In the genomic region with DNA sequence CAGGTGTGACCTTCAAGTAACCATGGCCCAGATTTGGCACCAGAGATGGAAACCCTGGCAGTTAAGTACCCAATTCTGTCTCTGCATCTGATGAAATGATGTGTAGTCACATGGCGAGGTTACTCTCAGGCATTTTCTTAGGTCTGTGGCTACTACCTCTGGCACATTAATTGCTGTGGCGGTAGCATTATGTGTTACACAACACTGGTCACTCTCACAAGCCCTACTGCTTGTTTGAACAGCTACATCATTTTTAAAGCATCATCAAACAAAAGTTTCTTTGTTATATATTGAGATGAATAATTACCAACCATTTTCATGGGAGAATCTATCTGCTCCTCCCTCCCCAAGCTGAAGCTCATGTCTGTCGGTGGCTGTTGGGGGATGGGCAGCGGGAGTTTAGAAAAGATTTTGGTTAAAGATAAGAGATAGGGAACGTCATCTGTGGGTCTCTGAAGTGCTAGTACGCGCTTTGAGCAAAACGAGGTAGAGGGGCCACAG, we compare ENCODE assay signal across 8 mouse cellular contexts. TPM values are rescaled to one million over a fixed set of nuclear protein-coding genes. Genes with fewer than 3 reads are reported as not detected.
DNase-seq lines count a peak whose midpoint lies in the region; ATAC-seq and TF ChIP-seq lines count a peak whose summit lies in the region.

No protein-coding gene starts in this region.

- no peak for TF ChIP-seq CTCF in gastrocnemius, adult 2 months (IDR thresholded peaks at IDR 0.05)
- TF ChIP-seq CTCF in thymus, adult 2 months (IDR thresholded peaks at IDR 0.05; ENCODE audit: borderline replicate concordance, control insufficient read depth, extremely low read depth, insufficient read depth, low read length, poor library complexity), result no peak

- H3K4me2 ChIP-seq in midbrain, embryonic 14.5 days (ENCODE audit: low read length), result peak overlapping the region; percentile 76

- intact Hi-C loops in gastrocnemius, adult 2 months (cut with DNase I), result no loop called here
- intact Hi-C loops in gastrocnemius, postnatal 14 days (cut with DNase I; ENCODE audit: low total_unique reads), result no loop called here
- intact Hi-C loops in left cerebral cortex, postnatal 4 days (cut with DNase I), result no loop called here

- peaks cover 30% of the 10 kb centered on the region for H3K4me1 ChIP-seq in forebrain, embryonic 10.5 days
- peaks cover 24% of the 10 kb centered on the region for H3K4me1 ChIP-seq in midbrain, embryonic 14.5 days (ENCODE audit: control insufficient read depth, insufficient read depth, low read length)
- H3K4me1 ChIP-seq in thymus, adult 2 months (replicated peaks; ENCODE audit: control insufficient read depth, insufficient read depth, low read length), result peaks cover 10% of the 10 kb centered on the region

- peak; percentile 3 for ATAC-seq in activated CD4-positive, CD25-positive, alpha-beta regulatory T cell, adult 4 months
- no peak for ATAC-seq in midbrain, embryonic 14.5 days (ENCODE audit: low FRiP score, low TSS enrichment)

- H3K9me3 ChIP-seq in forebrain, embryonic 10.5 days, result no peaks in the 10 kb centered on the region
- H3K9me3 ChIP-seq in midbrain, embryonic 14.5 days (ENCODE audit: control insufficient read depth, low read length), result no peaks in the 10 kb centered on the region

- H3K4me3 ChIP-seq in gastrocnemius, adult 2 months, result peak overlapping the region; percentile 99
- H3K4me3 ChIP-seq in forebrain, embryonic 10.5 days, result peak overlapping the region; percentile 90
- H3K4me3 ChIP-seq in midbrain, embryonic 14.5 days (replicated peaks; ENCODE audit: low read depth, low read length), result peak overlapping the region; percentile 95
- no peak overlapping the region for H3K4me3 ChIP-seq in thymus, adult 2 months (ENCODE audit: control insufficient read depth, insufficient read depth, low read length)

- peak overlapping the region; percentile 95 for H3K9ac ChIP-seq in midbrain, embryonic 14.5 days (replicated peaks; ENCODE audit: low read length)

- TF ChIP-seq POLR2A in thymus, adult 2 months (IDR thresholded peaks at IDR 0.05; ENCODE audit: control insufficient read depth, extremely low read depth, insufficient read depth, low read length, poor library complexity), result no peak

- H3K36me3 ChIP-seq in forebrain, embryonic 10.5 days (replicated peaks), result peaks cover 21% of the 10 kb centered on the region
- no peaks in the 10 kb centered on the region for H3K36me3 ChIP-seq in midbrain, embryonic 14.5 days (ENCODE audit: control insufficient read depth, insufficient read depth, low read length)
- no peaks in the 10 kb centered on the region for H3K36me3 ChIP-seq in thymus, adult 2 months (ENCODE audit: control insufficient read depth, insufficient read depth, low read length)

- H3K27me3 ChIP-seq in forebrain, embryonic 10.5 days (ENCODE audit: poor library complexity, severe bottlenecking), result no peaks in the 10 kb centered on the region
- H3K27me3 ChIP-seq in midbrain, embryonic 14.5 days (ENCODE audit: control insufficient read depth, insufficient read depth, low read length), result no peaks in the 10 kb centered on the region
- no peaks in the 10 kb centered on the region for H3K27me3 ChIP-seq in thymus, adult 2 months (ENCODE audit: control insufficient read depth, insufficient read depth, low read length)

- H3K27ac ChIP-seq in gastrocnemius, adult 2 months, result peak overlapping the region; percentile 99
- H3K27ac ChIP-seq in forebrain, embryonic 10.5 days, result peak overlapping the region; percentile 95
- H3K27ac ChIP-seq in midbrain, embryonic 14.5 days (replicated peaks; ENCODE audit: low read depth, low read length), result peak overlapping the region; percentile 91; the same call in 1 of the 2 replicates
- H3K27ac ChIP-seq in thymus, adult 2 months (ENCODE audit: control insufficient read depth, insufficient read depth, low read length), result no peak overlapping the region

- WGBS in forebrain, embryonic 10.5 days, result 21% methylated on average over 8 of the region's 8 CpGs
- 9% methylated on average over 8 of the region's 8 CpGs for WGBS in midbrain, embryonic 14.5 days
- WGBS in thymus, adult 2 months, result 10% methylated on average over 8 of the region's 8 CpGs

- peak; percentile 52 for DNase-seq in gastrocnemius, adult 2 months
- no peak for DNase-seq in gastrocnemius, postnatal 14 days
- DNase-seq in forebrain, embryonic 10.5 days (ENCODE audit: extremely low spot score, low spot score), result no peak
- peak; percentile 89 for DNase-seq in induced T-regulatory cell, adult 2 months (ENCODE audit: low read depth)
- DNase-seq in left cerebral cortex, postnatal 4 days, result peak; percentile 26
- peak; percentile 65 for DNase-seq in midbrain, embryonic 14.5 days
- peak; percentile 63 for DNase-seq in thymus, adult 2 months

RNA-seq across cellular contexts. Expression of a gene that starts 1.7 kb away (rescaled TPM):
- total RNA-seq in gastrocnemius, adult 2 months (2021), result 1 to 10 TPM; 5.1 to 6.5 TPM
- 10 to 100 TPM; 10.0 to 11.0 TPM for total RNA-seq in gastrocnemius, postnatal 14 days (2021)
- 10 to 100 TPM; 38.5 to 41.6 TPM for polyA plus RNA-seq in activated CD4-positive, CD25-positive, alpha-beta regulatory T cell, adult 4 months (2017; shearing (Covaris generic))
- 21.4 and 23.8 TPM in 2 replicates for polyA plus RNA-seq in forebrain, embryonic 10.5 days (2016; fragmentation: Nextera tagmentation; extraction: Ambion mirVana)
- 10 to 100 TPM; 61.8 to 63.7 TPM for total RNA-seq in left cerebral cortex, postnatal 4 days (2021)
- polyA plus RNA-seq in midbrain, embryonic 14.5 days (2014; fragmentation: Nextera tagmentation; extraction: Ambion mirVana), result 73.0 and 74.0 TPM in 2 replicates
- polyA plus RNA-seq in thymus, adult 2 months (2012; rRNA removed), result 7.4 and 7.6 TPM in 2 replicates

RNA-seq across cellular contexts. Expression of a gene that starts 2.7 kb away (rescaled TPM):
- total RNA-seq in gastrocnemius, adult 2 months (2021), result 100 to 1,000 TPM; 107 to 130 TPM
- total RNA-seq in gastrocnemius, postnatal 14 days (2021), result 100 to 1,000 TPM; 118 to 136 TPM
- polyA plus RNA-seq in activated CD4-positive, CD25-positive, alpha-beta regulatory T cell, adult 4 months (2017; shearing (Covaris generic)), result 100 to 1,000 TPM; 170 to 178 TPM
- polyA plus RNA-seq in forebrain, embryonic 10.5 days (2016; fragmentation: Nextera tagmentation; extraction: Ambion mirVana), result 269 and 276 TPM in 2 replicates
- 100 to 1,000 TPM; 252 to 269 TPM for total RNA-seq in left cerebral cortex, postnatal 4 days (2021)
- 436 and 484 TPM in 2 replicates for polyA plus RNA-seq in midbrain, embryonic 14.5 days (2014; fragmentation: Nextera tagmentation; extraction: Ambion mirVana)
- polyA plus RNA-seq in thymus, adult 2 months (2012; rRNA removed), result 34.0 and 36.7 TPM in 2 replicates

Comparison
In these comparisons a context has a peak if more than half of its experiments do, and no peak if none do; other contexts are left out.
1. DNase-seq: peak in gastrocnemius, adult 2 months (single experiment), induced T-regulatory cell, adult 2 months (single experiment), left cerebral cortex, postnatal 4 days (single experiment), midbrain, embryonic 14.5 days (single experiment) and thymus, adult 2 months (single experiment); none in gastrocnemius, postnatal 14 days (single experiment) and forebrain, embryonic 10.5 days (single experiment).